Mouse (Mus musculus): ENCODE data around the gene Ikzf4.
"Not testable (repeated sequence)": the region's sequence is repeated elsewhere in the genome, so short reads cannot be mapped to it uniquely, and the experiment has no call there.

The Ikzf4 gene

DNA sequence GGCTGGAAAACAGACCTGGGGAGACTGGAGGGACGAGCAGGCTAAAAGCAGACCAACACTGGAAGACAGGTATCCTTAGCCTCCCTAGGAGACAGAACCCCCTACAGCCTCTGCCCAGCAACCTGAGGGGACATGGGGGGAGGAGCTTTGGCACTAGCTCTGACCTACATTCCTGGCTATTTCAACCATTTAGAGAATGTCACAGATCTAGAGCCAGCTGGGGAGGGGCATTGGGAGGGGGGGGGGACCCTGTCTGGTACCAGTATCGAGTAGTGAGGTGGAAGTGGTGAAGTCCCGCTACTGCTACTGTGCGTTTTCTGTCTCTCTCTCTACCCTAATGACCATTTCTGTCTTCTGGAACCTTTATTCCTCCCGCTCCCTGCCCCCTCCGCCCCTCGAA is 3.9 kb downstream of the Ikzf4 start:
- in situ Hi-C loops (cut with MboI; ENCODE audit: low sequenced_read_pairs) = no loop called here

GRCm38 (mm10) chr10:128640891-128641290 is 4.9 kb downstream of the Ikzf4 start:
- in situ Hi-C loops (cut with MboI; ENCODE audit: low sequenced_read_pairs) = no loop called here

- in situ Hi-C loops (cut with MboI; ENCODE audit: low sequenced_read_pairs) = no loop called here
Observed at GRCm38 (mm10) chr10:128639999-128640398, 5.8 kb downstream of the Ikzf4 start.

GRCm38 (mm10) chr10:128637011-128637410 is 8.8 kb downstream of the Ikzf4 start:
- in situ Hi-C loops (cut with MboI; ENCODE audit: low sequenced_read_pairs) = no loop called here

- in situ Hi-C loops (cut with MboI; ENCODE audit: low sequenced_read_pairs) = no loop called here
Observed at GRCm38 (mm10) chr10:128636561-128636960, 9.2 kb downstream of the Ikzf4 start.

GRCm38 (mm10) chr10:128635697-128636096 is 10.1 kb downstream of the Ikzf4 start:
- in situ Hi-C loops (cut with MboI; ENCODE audit: low sequenced_read_pairs) = no loop called here

- in situ Hi-C loops (cut with MboI; ENCODE audit: low sequenced_read_pairs) = no loop called here
Observed at GRCm38 (mm10) chr10:128631571-128631970, 14.2 kb downstream of the Ikzf4 start.

- in situ Hi-C loops (cut with MboI; ENCODE audit: low sequenced_read_pairs) = not testable (repeated sequence)
Observed at GRCm38 (mm10) chr10:128630306-128630705, 15.5 kb downstream of the Ikzf4 start.

GRCm38 (mm10) chr10:128629746-128630145 is 16.0 kb downstream of the Ikzf4 start:
- in situ Hi-C loops (cut with MboI; ENCODE audit: low sequenced_read_pairs) = no loop called here

GRCm38 (mm10) chr10:128627398-128628317 is 18.1 kb downstream of the Ikzf4 start:
- in situ Hi-C loops (cut with MboI; ENCODE audit: low sequenced_read_pairs) = no loop called here

- in situ Hi-C loops (cut with MboI; ENCODE audit: low sequenced_read_pairs) = no loop called here
Observed at GRCm38 (mm10) chr10:128626311-128627310, 19.2 kb downstream of the Ikzf4 start, which contains the start of gene Rps26. Gene Rps26, minus strand, starts transcription at chr10:128626747.

DNA sequence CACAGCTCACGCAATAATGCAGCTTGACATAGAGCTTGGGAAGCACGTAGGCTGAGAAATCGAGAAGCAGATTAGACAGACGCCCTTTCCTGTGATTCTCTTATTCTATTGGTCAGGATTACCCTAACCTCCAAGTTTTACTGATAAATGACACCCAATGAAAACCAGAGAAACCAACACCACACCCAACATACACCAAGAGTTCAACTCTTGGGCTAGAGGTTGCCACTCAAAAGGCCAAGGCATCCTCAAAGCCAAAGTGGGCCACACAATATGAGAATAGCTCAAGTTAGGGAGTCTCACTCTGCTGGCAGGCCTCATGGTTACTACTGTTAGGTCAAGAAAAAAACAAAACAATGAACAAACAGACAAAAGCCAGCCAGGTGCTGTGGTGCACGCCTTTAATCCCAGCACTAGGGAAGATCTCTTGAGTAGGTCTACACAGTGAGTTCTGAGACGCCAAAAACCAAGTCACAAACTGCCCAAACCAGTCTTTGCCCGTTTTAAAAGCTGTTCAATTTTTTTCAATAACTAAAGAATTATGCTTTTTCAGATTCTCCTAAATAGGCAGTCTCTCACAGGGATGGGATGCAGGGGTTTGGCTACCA is 20.4 kb downstream of the Ikzf4 start:
- in situ Hi-C loops (cut with MboI; ENCODE audit: low sequenced_read_pairs) = no loop called here

- in situ Hi-C loops (cut with MboI; ENCODE audit: low sequenced_read_pairs) = not testable (repeated sequence)
Observed at GRCm38 (mm10) chr10:128623106-128623613, 22.6 kb downstream of the Ikzf4 start.

GRCm38 (mm10) chr10:128622702-128623101 is 23.1 kb downstream of the Ikzf4 start:
- in situ Hi-C loops (cut with MboI; ENCODE audit: low sequenced_read_pairs) = no loop called here

- in situ Hi-C loops (cut with MboI; ENCODE audit: low sequenced_read_pairs) = no loop called here
Observed at GRCm38 (mm10) chr10:128621986-128622520, 23.7 kb downstream of the Ikzf4 start.

- in situ Hi-C loops (cut with MboI; ENCODE audit: low sequenced_read_pairs) = no loop called here
Observed at GRCm38 (mm10) chr10:128620241-128620640, 25.6 kb downstream of the Ikzf4 start.

DNA sequence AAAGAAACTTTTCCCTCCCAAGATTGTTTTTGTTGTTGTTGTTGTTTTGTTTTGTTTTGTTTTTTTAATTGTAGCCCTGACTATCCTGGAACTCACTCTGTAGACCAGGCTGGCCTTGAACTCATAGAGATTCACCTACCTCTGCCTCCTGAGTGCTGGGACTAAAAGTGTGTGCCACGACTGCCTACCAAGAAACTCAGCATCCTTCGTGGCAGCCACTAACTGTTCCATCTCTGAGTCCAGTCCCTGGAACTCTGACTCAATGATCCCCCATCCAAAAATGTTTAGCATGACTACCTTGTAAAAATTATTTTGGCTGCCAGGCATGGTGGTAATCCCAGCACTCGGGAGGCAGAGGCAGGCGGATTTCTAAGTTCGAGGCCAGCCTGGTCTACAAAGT is 26.6 kb downstream of the Ikzf4 start:
- in situ Hi-C loops (cut with MboI; ENCODE audit: low sequenced_read_pairs) = loop anchor here (5.0 kb wide), 1 partner anchor 53 kb away; the partner anchor contains the start of gene Suox

GRCm38 (mm10) chr10:128618570-128618969 is 27.2 kb downstream of the Ikzf4 start:
- in situ Hi-C loops (cut with MboI; ENCODE audit: low sequenced_read_pairs) = loop anchor here (5.0 kb wide), 1 partner anchor 54 kb away; the partner anchor contains the start of gene Suox

DNA sequence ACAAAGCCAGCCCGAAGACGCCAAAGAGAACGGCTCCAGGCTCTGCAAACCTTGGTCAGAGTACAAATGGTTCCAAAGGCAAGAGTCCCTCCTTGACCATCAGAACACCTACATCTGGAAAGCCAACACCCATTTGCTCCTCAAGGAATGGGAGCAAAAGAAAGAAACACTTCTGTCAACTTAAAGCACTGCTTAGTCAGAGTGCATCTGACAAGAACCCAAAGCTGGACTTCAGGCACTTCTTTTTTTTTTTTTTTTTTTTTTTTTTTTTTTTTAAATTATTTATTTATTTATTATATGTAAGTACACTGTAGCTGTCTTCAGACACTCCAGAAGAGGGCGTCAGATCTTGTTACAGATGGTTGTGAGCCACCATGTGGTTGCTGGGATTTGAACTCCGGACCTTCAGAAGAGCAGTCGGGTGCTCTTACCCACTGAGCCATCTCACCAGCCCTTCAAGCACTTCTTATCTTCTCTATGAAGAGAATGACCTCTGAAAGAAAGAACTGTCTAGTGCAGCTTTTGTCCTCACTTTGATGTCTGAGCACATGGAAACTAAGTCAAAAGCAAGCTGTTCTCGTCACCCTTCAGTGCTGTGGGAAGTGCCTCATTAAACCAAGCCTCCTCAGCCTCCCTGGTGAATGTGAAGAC is 29.9 kb downstream of the Ikzf4 start:
- in situ Hi-C loops (cut with MboI; ENCODE audit: low sequenced_read_pairs) = loop anchor here (5.0 kb wide), 1 partner anchor 56 kb away; the partner anchor contains the start of gene Suox

Measured in CH12F3 (cell line).